Mouse (Mus musculus) retina, adult 2 months (tissue): Measurements from ENCODE around the gene Vmn1r101.
"Not testable (repeated sequence)": the region's sequence is repeated elsewhere in the genome, so short reads cannot be mapped to it uniquely, and the experiment has no call there.

ENCODE experiments used
- DNase-seq: peaks from one replicate; pipeline ENCODE4 v3.0.0-alpha.2; 2012; ENCODE audit warnings: low read depth, low spot score

Gene Vmn1r101

GRCm38 (mm10) chr7:20442493-20442892, at the start of gene Vmn1r101:
Gene Vmn1r101, minus strand, starts transcription at chr7:20442593.
- not testable (repeated sequence) for DNase-seq

GRCm38 (mm10) chr7:20474825-20475224, 32.4 kb upstream of the Vmn1r101 start, which contains the start of gene Gm10670:
Gene Gm10670, minus strand, starts transcription at chr7:20474925.
- DNase-seq, result not testable (repeated sequence)

- DNase-seq, result not testable (repeated sequence)
These were observed 24.8 kb downstream of the Vmn1r101 start, which contains the start of gene Vmn1r100 for GRCm38 (mm10) chr7:20417642-20418041. Gene Vmn1r100, plus strand, starts transcription at chr7:20417942.
